Mouse (Mus musculus) erythroblast, embryonic 14.5 days (primary cell): ENCODE results near the gene Slc24a1.

Experiments used
- GATA1 ChIP-seq: IDR thresholded peaks from 2 replicates; pipeline ENCODE4 v1.6.1; 2012; ENCODE audit warnings: low read length, inconsistent platforms, mixed read lengths
- TAL1 ChIP-seq: IDR thresholded peaks from 3 replicates; pipeline ENCODE4 v1.6.1; 2012; ENCODE audit warnings: low read length, inconsistent platforms, mixed read lengths

DNA sequence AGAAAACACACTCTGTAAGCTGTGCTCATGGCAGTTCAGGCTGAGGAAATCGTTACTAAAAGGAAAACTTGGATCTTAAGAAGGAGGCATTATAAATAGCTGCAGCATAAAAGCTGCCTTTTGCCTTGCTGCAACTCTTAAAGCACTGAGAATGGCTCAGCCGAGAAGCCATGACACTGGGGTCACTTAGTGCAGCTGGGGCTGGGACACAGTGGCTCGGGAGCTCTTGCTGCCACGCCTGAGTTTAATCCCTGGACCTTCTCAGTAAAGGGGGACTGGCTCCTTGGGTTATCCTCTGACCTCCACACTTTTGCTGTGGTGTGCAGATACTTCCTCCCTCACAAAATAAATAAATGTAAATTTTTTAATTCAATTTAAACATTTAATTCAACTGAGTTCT is 48.5 kb downstream of the Slc24a1 start:
- TF ChIP-seq GATA1: no peak
- TF ChIP-seq TAL1: no peak
